Mouse (Mus musculus): ENCODE results near the gene Rpl36. TPM values are rescaled to one million over a fixed set of nuclear protein-coding genes. Genes with fewer than 3 reads are reported as not detected.

Rpl36 gene
- polyA plus RNA-seq, 1 experiment from 2014 or later: 2,952 TPM

- Histone ChIP-seq H3K36me3 (ENCODE audit: insufficient read depth, low read length) (no peaks in the 10 kb centered on the region), H3K27me3 (ENCODE audit: insufficient read depth, low read length) (no peaks in the 10 kb centered on the region), H3K9ac (ENCODE audit: low read depth, low read length) (no peak overlapping the region), H3K27ac (no peak overlapping the region), H3K4me3 (replicated peaks; ENCODE audit: low read depth, low read length) (no peak overlapping the region), H3K4me1 (replicated peaks; ENCODE audit: insufficient read depth, low read length) (0 out of 2 replicates have a peak, but pooled peaks cover 4% of the 10 kb centered on the region), H3K4me2 (ENCODE audit: low read length) (no peak overlapping the region), H3K9me3 (replicated peaks; ENCODE audit: low read length) (no peaks in the 10 kb centered on the region)
- TF ChIP-seq CTCF (IDR thresholded peaks at IDR 0.05; ENCODE audit: low read depth): no peak
- ATAC-seq (replicated peaks; ENCODE audit: low FRiP score, low read depth) (no peak), DNase-seq (ENCODE audit: low spot score) (no peak)
- 47% methylated on average over 4 of the region's 4 CpGs for WGBS
These were observed 18.6 kb downstream of the Rpl36 start for GRCm38 (mm10) chr17:56631807-56632206.

DNA sequence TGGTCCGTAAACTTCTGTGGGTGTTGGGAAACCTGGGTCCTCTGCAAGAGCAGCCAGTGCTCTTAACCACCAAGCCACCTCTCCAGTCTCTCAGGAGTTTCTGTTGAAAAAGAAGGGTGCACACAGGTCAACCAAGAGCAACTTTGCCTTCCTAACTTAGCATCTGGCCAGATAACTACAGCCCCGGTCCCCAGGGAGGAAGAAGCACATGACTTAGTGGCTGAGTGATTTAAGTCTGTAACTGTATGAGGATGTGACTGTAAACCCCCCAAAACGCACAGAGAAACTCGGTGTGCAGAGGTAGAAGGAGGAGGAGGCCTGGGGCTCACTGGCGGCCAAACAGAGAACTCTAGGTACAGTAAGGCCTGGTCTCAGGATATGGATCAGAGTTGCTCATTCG is 20.8 kb downstream of the Rpl36 start:
- H3K9ac ChIP-seq (ENCODE audit: low read depth, low read length): no peak overlapping the region
- no peak for DNase-seq (ENCODE audit: low spot score)

DNA sequence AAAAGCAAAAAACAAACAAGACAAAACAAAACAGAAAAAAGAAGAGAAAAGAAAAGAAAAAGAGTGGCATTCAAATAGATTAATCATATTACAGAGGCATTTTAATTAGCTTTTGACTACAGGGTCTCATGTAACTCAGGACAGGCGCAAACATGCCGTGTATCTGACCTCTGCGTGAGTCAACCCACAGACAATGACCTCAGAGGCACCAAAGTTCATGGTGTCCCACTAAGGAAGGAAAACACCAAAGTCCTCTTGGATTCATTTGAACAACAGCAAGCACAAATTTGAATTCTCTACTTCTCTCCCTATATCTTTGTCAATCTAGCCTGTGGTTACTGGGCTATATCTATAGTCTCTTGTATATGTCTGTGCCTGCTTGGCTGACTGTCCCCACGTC is 30.0 kb downstream of the Rpl36 start:
- Histone ChIP-seq H3K36me3 (ENCODE audit: insufficient read depth, low read length) (no peaks in the 10 kb centered on the region), H3K4me2 (ENCODE audit: low read length) (no peak overlapping the region), H3K9ac (ENCODE audit: low read depth, low read length) (no peak overlapping the region), H3K4me3 (replicated peaks; ENCODE audit: low read depth, low read length) (no peak overlapping the region), H3K27me3 (ENCODE audit: insufficient read depth, low read length) (no peaks in the 10 kb centered on the region), H3K9me3 (replicated peaks; ENCODE audit: low read length) (no peaks in the 10 kb centered on the region), H3K27ac (no peak overlapping the region), H3K4me1 (replicated peaks; ENCODE audit: insufficient read depth, low read length) (no peaks in the 10 kb centered on the region)
- DNase-seq (ENCODE audit: low spot score): no peak
- WGBS: 79% methylated on average over 4 of the region's 4 CpGs
- TF ChIP-seq CTCF (IDR thresholded peaks at IDR 0.05; ENCODE audit: low read depth): no peak
- ATAC-seq (replicated peaks; ENCODE audit: low FRiP score, low read depth): no peak

More for the DNA sequence above, 20.8 kb downstream of the Rpl36 start:
- H3K27ac ChIP-seq: no peak overlapping the region
- no peak overlapping the region for H3K4me3 ChIP-seq (replicated peaks; ENCODE audit: low read depth, low read length)
- 81% methylated on average over 6 of the region's 6 CpGs for WGBS
- no peak overlapping the region for H3K4me2 ChIP-seq (ENCODE audit: low read length)
- no peak for TF ChIP-seq CTCF (IDR thresholded peaks at IDR 0.05; ENCODE audit: low read depth)
- no peaks in the 10 kb centered on the region for H3K36me3 ChIP-seq (ENCODE audit: insufficient read depth, low read length)
- H3K27me3 ChIP-seq (ENCODE audit: insufficient read depth, low read length): no peaks in the 10 kb centered on the region
- no peaks in the 10 kb centered on the region for H3K4me1 ChIP-seq (replicated peaks; ENCODE audit: insufficient read depth, low read length)
- ATAC-seq (replicated peaks; ENCODE audit: low FRiP score, low read depth): no peak
- no peaks in the 10 kb centered on the region for H3K9me3 ChIP-seq (replicated peaks; ENCODE audit: low read length)

GRCm38 (mm10) chr17:56647546-56647945 is 34.3 kb downstream of the Rpl36 start:
- ATAC-seq (replicated peaks; ENCODE audit: low FRiP score, low read depth) (0 out of 2 replicates have a peak, but pooled peaks have one; percentile 38), DNase-seq (ENCODE audit: low spot score) (no peak)
- WGBS: 43% methylated on average over 12 of the region's 13 CpGs
- H3K4me3 ChIP-seq (replicated peaks; ENCODE audit: low read depth, low read length): no peak overlapping the region
- H3K9me3 ChIP-seq (replicated peaks; ENCODE audit: low read length): no peaks in the 10 kb centered on the region
- TF ChIP-seq CTCF (IDR thresholded peaks at IDR 0.05; ENCODE audit: low read depth): no peak
- H3K36me3 ChIP-seq (ENCODE audit: insufficient read depth, low read length): no peaks in the 10 kb centered on the region
- no peaks in the 10 kb centered on the region for H3K4me1 ChIP-seq (replicated peaks; ENCODE audit: insufficient read depth, low read length)
- H3K4me2 ChIP-seq (ENCODE audit: low read length): peak overlapping the region; percentile 32; the same call in 1 of the 2 replicates
- no peaks in the 10 kb centered on the region for H3K27me3 ChIP-seq (ENCODE audit: insufficient read depth, low read length)
- no peak overlapping the region for H3K9ac ChIP-seq (ENCODE audit: low read depth, low read length)
- no peak overlapping the region for H3K27ac ChIP-seq

DNA sequence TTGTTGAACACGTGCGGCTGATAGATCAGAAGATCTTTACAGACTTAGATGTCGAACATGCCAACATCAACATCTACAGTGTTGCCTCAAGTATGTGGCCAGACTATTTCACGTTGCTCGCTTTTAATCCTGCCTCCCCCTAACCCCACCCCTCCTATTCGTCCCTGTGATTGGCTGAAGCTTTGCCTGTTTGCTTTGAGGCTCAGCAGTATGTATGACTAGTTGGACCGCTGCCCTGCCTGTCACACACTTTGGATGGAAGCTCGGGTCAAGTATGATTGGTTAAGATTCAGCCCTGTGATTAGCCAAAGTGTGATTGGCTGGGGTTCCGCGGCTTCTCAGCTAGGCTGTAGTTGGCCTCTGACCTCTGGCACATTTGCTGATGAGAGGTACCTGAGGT is 38.6 kb downstream of the Rpl36 start:
- H3K4me3 ChIP-seq (replicated peaks; ENCODE audit: low read depth, low read length): no peak overlapping the region
- H3K36me3 ChIP-seq (ENCODE audit: insufficient read depth, low read length): no peaks in the 10 kb centered on the region
- H3K9me3 ChIP-seq (replicated peaks; ENCODE audit: low read length): no peaks in the 10 kb centered on the region
- no peak overlapping the region for H3K9ac ChIP-seq (ENCODE audit: low read depth, low read length)
- 19% methylated on average over 10 of the region's 10 CpGs for WGBS
- H3K4me1 ChIP-seq (replicated peaks; ENCODE audit: insufficient read depth, low read length): no peaks in the 10 kb centered on the region
- H3K4me2 ChIP-seq (ENCODE audit: low read length): no peak overlapping the region
- no peak for TF ChIP-seq CTCF (IDR thresholded peaks at IDR 0.05; ENCODE audit: low read depth)
- ATAC-seq (replicated peaks; ENCODE audit: low FRiP score, low read depth): peak; percentile 82
- H3K27me3 ChIP-seq (ENCODE audit: insufficient read depth, low read length): no peaks in the 10 kb centered on the region
- peak; percentile 65 for DNase-seq (ENCODE audit: low spot score)
- no peak overlapping the region for H3K27ac ChIP-seq

DNA sequence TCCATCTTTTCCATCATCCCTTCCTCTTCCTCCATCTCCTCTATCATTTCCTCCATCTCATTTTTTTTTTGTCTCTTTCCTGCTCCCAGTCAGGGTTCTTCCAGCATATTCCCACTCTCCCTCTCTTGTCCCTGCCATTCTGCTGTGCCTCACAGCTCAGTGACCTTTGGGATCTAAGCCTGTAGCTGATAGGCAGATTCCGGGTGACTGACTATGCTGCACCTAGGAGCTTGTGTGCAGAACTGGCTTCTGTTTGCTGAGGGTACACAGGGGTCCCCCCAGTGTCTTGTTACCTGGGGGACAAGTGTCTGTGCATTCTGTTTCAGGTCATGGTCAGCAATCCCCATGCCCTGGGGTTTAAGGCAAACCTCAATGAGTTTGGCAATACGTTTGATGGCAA is 41.6 kb downstream of the Rpl36 start:
- ATAC-seq (replicated peaks; ENCODE audit: low FRiP score, low read depth): no peak
- Histone ChIP-seq H3K9me3 (replicated peaks; ENCODE audit: low read length) (no peaks in the 10 kb centered on the region), H3K4me2 (ENCODE audit: low read length) (no peak overlapping the region), H3K27me3 (ENCODE audit: insufficient read depth, low read length) (no peaks in the 10 kb centered on the region), H3K4me3 (replicated peaks; ENCODE audit: low read depth, low read length) (no peak overlapping the region), H3K36me3 (ENCODE audit: insufficient read depth, low read length) (no peaks in the 10 kb centered on the region), H3K27ac (no peak overlapping the region), H3K4me1 (replicated peaks; ENCODE audit: insufficient read depth, low read length) (no peaks in the 10 kb centered on the region), H3K9ac (ENCODE audit: low read depth, low read length) (no peak overlapping the region)
- WGBS: 72% methylated on average over 2 of the region's 2 CpGs
- no peak for TF ChIP-seq CTCF (IDR thresholded peaks at IDR 0.05; ENCODE audit: low read depth)
- no peak for DNase-seq (ENCODE audit: low spot score)

GRCm38 (mm10) chr17:56655311-56655710 is 42.1 kb downstream of the Rpl36 start:
- H3K36me3 ChIP-seq (ENCODE audit: insufficient read depth, low read length): no peaks in the 10 kb centered on the region
- no peak overlapping the region for H3K4me3 ChIP-seq (replicated peaks; ENCODE audit: low read depth, low read length)
- H3K9me3 ChIP-seq (replicated peaks; ENCODE audit: low read length): no peaks in the 10 kb centered on the region
- DNase-seq (ENCODE audit: low spot score) (no peak), ATAC-seq (replicated peaks; ENCODE audit: low FRiP score, low read depth) (no peak)
- H3K27ac ChIP-seq: no peak overlapping the region
- no peaks in the 10 kb centered on the region for H3K4me1 ChIP-seq (replicated peaks; ENCODE audit: insufficient read depth, low read length)
- whole genome bisulfite sequencing: 74% methylated on average over 3 of the region's 3 CpGs
- H3K27me3 ChIP-seq (ENCODE audit: insufficient read depth, low read length): no peaks in the 10 kb centered on the region
- no peak overlapping the region for H3K9ac ChIP-seq (ENCODE audit: low read depth, low read length)
- no peak for TF ChIP-seq CTCF (IDR thresholded peaks at IDR 0.05; ENCODE audit: low read depth)
- H3K4me2 ChIP-seq (ENCODE audit: low read length): no peak overlapping the region

Measured in kidney, postnatal 0 days (tissue).